Mouse (Mus musculus): ENCODE measurements at regions not wholly inside any gene's neighbourhood (a gene's known extent, or its start where the extent isn't known, plus 50 kb on each side); places are given as distances from the start of the nearest gene placed in this dataset.

DNA sequence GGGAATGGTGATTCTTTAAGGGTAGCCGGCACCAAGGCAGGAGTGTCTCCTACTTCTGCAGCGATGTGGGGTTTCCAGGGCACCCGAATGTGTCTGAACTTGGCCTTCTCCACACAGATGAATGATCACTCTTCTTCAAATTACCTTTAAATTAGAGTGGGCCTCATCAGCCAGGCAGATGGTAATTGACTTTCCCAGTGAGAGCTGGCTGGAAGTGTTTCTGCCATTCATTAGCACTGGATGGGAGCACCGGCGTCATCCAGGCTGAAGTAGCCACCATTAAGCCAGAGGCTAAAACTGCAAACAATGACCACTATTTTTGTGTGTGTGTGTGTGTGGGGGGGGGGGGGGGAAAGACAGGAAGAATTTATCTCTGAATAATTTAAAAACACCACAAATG, 58.7 kb upstream of the Ubl3 start:
- Histone ChIP-seq H3K4me1 (replicated peaks; ENCODE audit: insufficient read depth, low read length) (0 out of 2 replicates have a peak, but pooled peaks cover 8% of the 10 kb centered on the region), H3K27me3 (ENCODE audit: insufficient read depth, low read length) (no peaks in the 10 kb centered on the region), H3K4me3 (replicated peaks; ENCODE audit: low read depth, low read length) (no peak overlapping the region), H3K4me2 (ENCODE audit: low read length) (no peak overlapping the region), H3K9ac (ENCODE audit: low read depth, low read length) (no peak overlapping the region), H3K36me3 (ENCODE audit: insufficient read depth, low read length) (no peaks in the 10 kb centered on the region), H3K9me3 (replicated peaks; ENCODE audit: low read length) (no peaks in the 10 kb centered on the region), H3K27ac (no peak overlapping the region)
- TF ChIP-seq CTCF (IDR thresholded peaks at IDR 0.05; ENCODE audit: low read depth): no peak
- 35% methylated on average over 5 of the region's 5 CpGs for WGBS
- no peak for DNase-seq (ENCODE audit: low spot score)
- no peak for ATAC-seq (replicated peaks; ENCODE audit: low FRiP score, low read depth)

DNA sequence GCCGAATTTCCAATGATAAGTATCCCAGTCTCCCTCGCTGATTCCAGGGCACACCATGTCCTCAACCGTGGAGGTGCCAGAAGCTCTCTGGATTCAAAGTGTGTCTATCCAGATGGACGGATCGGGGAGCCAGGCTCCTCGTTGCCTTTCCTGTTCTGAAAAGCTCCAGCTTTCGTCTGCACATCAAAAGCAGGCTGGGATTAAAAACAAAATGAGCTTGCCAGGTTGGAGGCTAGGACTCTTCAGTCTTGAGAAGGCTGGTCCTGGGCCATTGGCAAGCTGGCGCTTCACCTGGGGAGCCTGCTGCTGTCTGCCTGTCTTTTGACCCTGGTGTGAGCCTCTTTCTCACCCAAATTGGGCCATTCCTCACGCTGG, 56.9 kb upstream of the Ubl3 start:
- H3K27ac ChIP-seq: no peak overlapping the region
- H3K4me2 ChIP-seq (ENCODE audit: low read length): no peak overlapping the region
- no peak for TF ChIP-seq CTCF (IDR thresholded peaks at IDR 0.05; ENCODE audit: low read depth)
- 0 out of 2 replicates have a peak, but pooled peaks cover 8% of the 10 kb centered on the region for H3K4me1 ChIP-seq (replicated peaks; ENCODE audit: insufficient read depth, low read length)
- no peaks in the 10 kb centered on the region for H3K9me3 ChIP-seq (replicated peaks; ENCODE audit: low read length)
- no peak overlapping the region for H3K9ac ChIP-seq (ENCODE audit: low read depth, low read length)
- ATAC-seq (replicated peaks; ENCODE audit: low FRiP score, low read depth) (no peak), DNase-seq (ENCODE audit: low spot score) (no peak)
- H3K36me3 ChIP-seq (ENCODE audit: insufficient read depth, low read length): no peaks in the 10 kb centered on the region
- 73% methylated on average over 9 of the region's 9 CpGs for WGBS
- H3K4me3 ChIP-seq (replicated peaks; ENCODE audit: low read depth, low read length): no peak overlapping the region
- H3K27me3 ChIP-seq (ENCODE audit: insufficient read depth, low read length): no peaks in the 10 kb centered on the region

GRCm38 (mm10) chr5:148608857-148609505, 56.4 kb upstream of the Ubl3 start:
- H3K27ac ChIP-seq: peak overlapping the region; percentile 42; the same call in 1 of the 2 replicates
- ATAC-seq (replicated peaks; ENCODE audit: low FRiP score, low read depth): no peak

DNA sequence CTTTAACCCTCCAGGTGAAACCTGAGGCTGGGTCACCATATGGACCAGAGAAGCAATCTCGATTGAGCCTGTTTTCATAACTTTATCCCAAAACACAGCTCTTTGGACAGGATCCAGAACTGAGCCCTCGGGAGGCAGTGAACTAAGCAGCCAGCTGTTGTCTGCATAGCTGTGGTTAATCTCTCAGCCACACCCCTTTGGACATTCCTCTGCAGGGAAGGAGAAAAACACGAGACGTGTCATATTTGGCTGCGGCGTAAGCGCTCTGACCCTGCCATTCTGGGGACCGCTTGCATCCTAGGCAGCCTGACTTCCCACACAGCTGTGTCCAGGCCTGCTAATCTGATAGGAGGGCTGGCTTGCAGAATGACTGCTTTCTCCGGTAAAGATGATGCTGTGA, 55.6 kb upstream of the Ubl3 start:
- DNase-seq (ENCODE audit: low spot score) (peak; percentile 93), ATAC-seq (replicated peaks; ENCODE audit: low FRiP score, low read depth) (peak; percentile 61; the same call in 1 of the 2 replicates)
- Histone ChIP-seq H3K9ac (ENCODE audit: low read depth, low read length) (no peak overlapping the region), H3K27me3 (ENCODE audit: insufficient read depth, low read length) (no peaks in the 10 kb centered on the region), H3K4me1 (replicated peaks; ENCODE audit: insufficient read depth, low read length) (0 out of 2 replicates have a peak, but pooled peaks cover 8% of the 10 kb centered on the region), H3K4me3 (replicated peaks; ENCODE audit: low read depth, low read length) (no peak overlapping the region), H3K36me3 (ENCODE audit: insufficient read depth, low read length) (no peaks in the 10 kb centered on the region), H3K27ac (peak overlapping the region; percentile 42), H3K9me3 (replicated peaks; ENCODE audit: low read length) (no peaks in the 10 kb centered on the region), H3K4me2 (ENCODE audit: low read length) (no peak overlapping the region)
- WGBS: 22% methylated on average over 9 of the region's 9 CpGs
- TF ChIP-seq CTCF (IDR thresholded peaks at IDR 0.05; ENCODE audit: low read depth): no peak

More at GRCm38 (mm10) chr5:148608857-148609505, 56.4 kb upstream of the Ubl3 start:
- H3K9me3 ChIP-seq (replicated peaks; ENCODE audit: low read length): no peaks in the 10 kb centered on the region
- H3K4me2 ChIP-seq (ENCODE audit: low read length): no peak overlapping the region
- H3K9ac ChIP-seq (ENCODE audit: low read depth, low read length): no peak overlapping the region
- 0 out of 2 replicates have a peak, but pooled peaks cover 8% of the 10 kb centered on the region for H3K4me1 ChIP-seq (replicated peaks; ENCODE audit: insufficient read depth, low read length)
- no peak for DNase-seq (ENCODE audit: low spot score)
- H3K4me3 ChIP-seq (replicated peaks; ENCODE audit: low read depth, low read length): no peak overlapping the region
- no peaks in the 10 kb centered on the region for H3K36me3 ChIP-seq (ENCODE audit: insufficient read depth, low read length)
- no peaks in the 10 kb centered on the region for H3K27me3 ChIP-seq (ENCODE audit: insufficient read depth, low read length)
- 70% methylated on average over 13 of the region's 13 CpGs for WGBS
- TF ChIP-seq CTCF (IDR thresholded peaks at IDR 0.05; ENCODE audit: low read depth): no peak

DNA sequence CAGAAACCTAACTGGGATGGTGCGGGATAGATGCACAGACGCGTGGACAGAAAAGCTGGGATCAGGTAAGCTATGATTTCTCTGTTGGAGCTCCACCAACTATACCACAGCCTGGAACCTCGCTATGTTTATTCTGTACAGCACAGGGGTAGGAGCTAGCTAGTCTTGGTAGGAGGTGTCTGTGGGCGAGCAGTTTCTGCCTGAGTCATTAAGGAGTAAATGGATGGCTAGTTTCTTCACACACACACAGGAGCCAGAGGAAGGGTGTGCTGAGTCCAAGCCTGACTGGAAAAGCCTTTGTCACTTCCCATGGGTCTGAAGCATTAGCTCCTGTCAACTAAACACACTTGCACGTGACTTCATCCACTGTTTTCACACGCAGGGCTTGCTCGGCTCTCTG, 53.1 kb upstream of the Ubl3 start:
- Histone ChIP-seq H3K9me3 (replicated peaks; ENCODE audit: low read length) (no peaks in the 10 kb centered on the region), H3K9ac (ENCODE audit: low read depth, low read length) (no peak overlapping the region), H3K36me3 (ENCODE audit: insufficient read depth, low read length) (no peaks in the 10 kb centered on the region), H3K27ac (no peak overlapping the region), H3K4me2 (ENCODE audit: low read length) (no peak overlapping the region), H3K4me3 (replicated peaks; ENCODE audit: low read depth, low read length) (no peak overlapping the region), H3K27me3 (ENCODE audit: insufficient read depth, low read length) (no peaks in the 10 kb centered on the region), H3K4me1 (replicated peaks; ENCODE audit: insufficient read depth, low read length) (0 out of 2 replicates have a peak, but pooled peaks cover 8% of the 10 kb centered on the region)
- ATAC-seq (replicated peaks; ENCODE audit: low FRiP score, low read depth) (no peak), DNase-seq (ENCODE audit: low spot score) (no peak)
- TF ChIP-seq CTCF (IDR thresholded peaks at IDR 0.05; ENCODE audit: low read depth): no peak
- WGBS: 89% methylated on average over 8 of the region's 8 CpGs
